Mouse (Mus musculus) c-Kit-negative CD71-positive TER-119-positive erythroid progenitor cells, embryonic 14.5 days (primary cell): Measurements from ENCODE around the gene Hexb.
A peak's percentile ranks its signal among the peaks of the same experiment; 100 is the strongest.

ENCODE experiments used
- DNase-seq: peaks from one replicate; pipeline ENCODE4 v3.0.0-alpha.2; 2013; ENCODE audit warnings: low read depth, low spot score

Gene Hexb

GRCm38 (mm10) chr13:97197932-97198562 lies at the start of gene Hexb:
Hexb (minus strand) TSS chr13:97198357.
- peak; percentile 40 for DNase-seq

- no peak for DNase-seq
Measured at GRCm38 (mm10) chr13:97247754-97248153, 49.6 kb upstream of the Hexb start.

- DNase-seq, result no peak
Measured at GRCm38 (mm10) chr13:97246217-97246616, 48.1 kb upstream of the Hexb start.

- no peak for DNase-seq
Measured at GRCm38 (mm10) chr13:97245157-97245556, 47.0 kb upstream of the Hexb start.

GRCm38 (mm10) chr13:97244712-97245105 lies 46.6 kb upstream of the Hexb start:
- DNase-seq, result no peak

- DNase-seq, result no peak
Measured at GRCm38 (mm10) chr13:97243962-97244711, 46.0 kb upstream of the Hexb start.

GRCm38 (mm10) chr13:97242716-97243115 lies 44.6 kb upstream of the Hexb start:
- DNase-seq, result no peak

GRCm38 (mm10) chr13:97241787-97242280 lies 43.7 kb upstream of the Hexb start:
- no peak for DNase-seq

GRCm38 (mm10) chr13:97240965-97241786 lies 43.0 kb upstream of the Hexb start, which contains the start of gene Enc1:
Enc1 (plus strand) TSS chr13:97241105.
- DNase-seq, result no peak

GRCm38 (mm10) chr13:97240279-97240964 lies 42.3 kb upstream of the Hexb start:
- no peak for DNase-seq

GRCm38 (mm10) chr13:97239343-97240180 lies 41.4 kb upstream of the Hexb start:
- no peak for DNase-seq

- DNase-seq, result no peak
Measured at GRCm38 (mm10) chr13:97238181-97238981, 40.2 kb upstream of the Hexb start.

GRCm38 (mm10) chr13:97237700-97238099 lies 39.5 kb upstream of the Hexb start:
- no peak for DNase-seq

- DNase-seq, result no peak
Measured at GRCm38 (mm10) chr13:97235911-97236310, 37.8 kb upstream of the Hexb start.

- DNase-seq, result peak; percentile 5
Measured at GRCm38 (mm10) chr13:97234785-97235417, 36.7 kb upstream of the Hexb start.

GRCm38 (mm10) chr13:97233092-97233491 lies 34.9 kb upstream of the Hexb start:
- DNase-seq, result no peak

GRCm38 (mm10) chr13:97230101-97230500 lies 31.9 kb upstream of the Hexb start:
- DNase-seq, result no peak

GRCm38 (mm10) chr13:97227795-97228194 lies 29.6 kb upstream of the Hexb start:
- no peak for DNase-seq

- DNase-seq, result no peak
Measured at GRCm38 (mm10) chr13:97225130-97225529, 27.0 kb upstream of the Hexb start.
